Mouse (Mus musculus): ENCODE data around the gene Zfp354b.
A peak's percentile ranks its signal among the peaks of the same experiment; 100 is the strongest.

Gene Zfp354b

DNA sequence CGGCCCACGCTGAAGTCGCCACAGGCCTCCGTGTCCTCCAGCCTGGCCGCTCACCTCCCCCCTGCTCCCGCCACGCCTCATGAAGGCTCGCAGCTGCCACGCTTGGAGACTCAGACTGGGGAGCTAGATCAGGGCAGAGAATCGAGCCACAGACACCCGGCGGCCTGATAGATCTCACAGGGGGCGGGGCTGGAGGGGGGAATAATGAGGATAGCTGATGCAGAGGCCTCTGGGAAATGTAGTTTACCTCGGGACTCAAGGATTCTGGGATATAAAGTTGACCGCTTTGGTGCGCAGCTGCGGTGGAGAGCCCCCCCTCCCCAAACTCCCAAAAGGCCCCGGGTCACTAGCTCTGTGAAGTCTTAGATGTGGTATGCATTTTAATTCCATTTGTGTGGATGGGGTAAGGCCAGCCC, at the start of gene Zfp354b:
Gene Zfp354b, minus strand, starts transcription at position 183 of the 416 bp plus-strand sequence.
- peak; percentile 90 for DNase-seq

DNA sequence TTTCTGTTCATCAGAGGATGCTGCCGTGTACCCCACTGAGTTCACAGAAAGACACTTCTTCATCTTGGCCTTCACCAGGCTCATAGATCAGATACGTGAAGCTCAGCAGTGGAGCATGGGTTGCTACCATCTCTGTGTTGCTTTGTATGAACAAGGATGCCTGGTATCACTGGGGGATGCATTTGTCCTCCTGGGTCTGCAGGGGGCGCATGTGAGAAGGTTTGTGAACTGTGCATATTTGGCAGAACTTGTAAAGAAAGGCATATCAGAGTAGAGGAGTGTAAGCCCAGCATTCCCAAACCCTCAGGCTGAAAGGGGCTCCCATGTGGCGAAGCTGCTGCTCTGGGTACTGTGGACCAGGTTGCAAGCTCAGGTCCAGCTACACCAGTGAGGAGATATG, 45.8 kb upstream of the Zfp354b start:
- DNase-seq, result no peak

DNA sequence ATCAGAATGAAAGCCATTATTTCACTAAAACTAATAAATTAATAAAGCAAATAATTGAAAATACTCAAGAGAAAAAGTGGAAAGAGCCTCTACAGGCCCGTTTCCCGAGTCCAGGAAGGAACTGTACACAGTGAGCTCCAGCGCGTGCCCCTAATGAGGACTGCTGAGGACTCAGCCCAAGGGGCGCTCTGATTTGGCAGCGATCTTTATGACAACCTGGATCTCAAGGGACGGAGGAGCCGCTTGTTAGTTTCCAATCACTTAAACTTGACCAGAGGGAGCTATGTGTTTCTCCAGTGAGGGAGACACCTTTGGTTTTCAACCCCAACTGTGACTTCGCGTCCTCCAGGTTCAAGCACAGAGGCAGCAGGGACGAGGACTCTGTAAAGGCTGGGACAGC, 34.8 kb upstream of the Zfp354b start, which contains the start of gene Olfr1378:
Gene Olfr1378, plus strand, starts transcription at position 301 of the 400 bp plus-strand sequence.
- DNase-seq, result no peak

DNA sequence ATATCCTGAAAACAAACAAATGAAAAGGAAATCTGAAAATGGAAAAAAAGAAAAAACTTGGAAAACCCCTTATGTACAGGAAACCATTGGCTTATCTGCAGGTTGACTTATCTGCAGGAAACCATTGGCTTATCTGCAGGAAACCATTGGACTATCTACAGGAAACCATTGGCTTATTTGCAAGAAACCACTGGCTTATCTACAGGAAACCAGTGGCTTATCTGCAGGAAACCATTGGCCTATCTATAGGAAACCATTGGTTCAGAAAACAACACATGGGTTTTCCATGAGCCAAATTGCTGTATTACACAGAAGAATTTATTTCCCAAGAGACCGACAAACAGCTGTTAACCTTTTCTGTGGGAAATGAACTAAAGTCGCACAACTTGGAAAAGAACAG, 33.5 kb upstream of the Zfp354b start:
- no peak for DNase-seq

DNA sequence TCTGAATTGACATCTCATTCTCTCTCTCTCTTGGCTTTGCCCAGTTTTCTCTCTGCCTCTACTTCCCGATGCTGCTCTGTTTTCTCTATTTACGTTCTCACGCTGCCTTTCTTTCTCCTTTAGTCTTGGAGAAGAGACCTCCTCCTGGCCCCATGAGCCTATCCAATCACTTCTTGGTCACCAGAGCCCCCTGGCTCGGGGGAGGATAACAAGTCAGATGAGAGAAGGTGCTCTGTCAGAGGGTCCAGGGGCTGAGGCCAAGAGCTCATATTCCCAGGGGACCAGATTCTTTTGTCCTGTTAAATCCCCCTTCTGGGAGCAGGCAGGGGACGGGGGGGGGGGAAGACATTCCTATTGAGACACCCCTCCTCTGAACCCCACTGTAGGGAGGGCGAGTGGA, 22.2 kb upstream of the Zfp354b start, which contains the start of gene Prop1:
Gene Prop1, minus strand, starts transcription at position 101 of the 400 bp plus-strand sequence.
- DNase-seq, result no peak

DNA sequence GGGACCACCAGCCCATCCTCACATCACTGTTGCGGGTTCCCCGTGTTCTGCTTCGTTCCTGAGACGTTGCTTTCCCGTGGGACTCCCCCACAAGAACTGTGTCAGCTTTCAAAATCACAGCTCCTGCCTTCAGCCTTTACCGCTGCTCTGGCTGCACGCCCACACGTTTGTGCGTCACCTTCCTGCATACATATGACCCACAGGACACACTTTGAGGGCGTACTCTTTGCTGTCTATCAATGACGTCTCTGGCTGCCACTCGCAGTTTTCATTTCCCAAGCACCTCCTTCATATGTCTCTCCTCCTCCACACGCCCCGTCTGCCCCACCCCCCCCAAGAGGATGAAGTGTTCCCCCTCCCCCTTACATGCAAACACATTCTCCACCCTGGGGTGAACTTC, 20.9 kb upstream of the Zfp354b start:
- no peak for DNase-seq

DNA sequence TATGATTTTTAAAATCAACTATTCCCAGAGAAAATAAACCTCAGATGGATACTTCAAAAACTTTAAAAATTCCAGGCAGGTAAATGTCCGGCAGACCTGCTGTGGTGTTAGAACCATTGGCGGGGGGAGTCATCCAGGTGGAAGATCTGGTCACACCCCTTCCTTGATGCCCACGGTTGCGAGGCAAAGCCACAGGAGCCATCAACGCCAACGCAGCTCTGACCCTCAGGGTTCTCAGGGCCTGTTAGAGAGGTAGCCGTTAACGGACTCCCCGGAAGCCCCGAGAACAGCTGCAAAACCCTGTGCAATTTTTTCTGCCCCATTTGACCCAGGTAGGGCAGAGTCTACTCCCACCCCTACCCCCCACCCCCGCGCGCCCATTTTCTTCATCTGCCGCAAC, 12.1 kb upstream of the Zfp354b start, which contains the start of gene 4933414I15Rik:
Gene 4933414I15Rik, minus strand, starts transcription at position 260 of the 400 bp plus-strand sequence.
- DNase-seq, result no peak

DNA sequence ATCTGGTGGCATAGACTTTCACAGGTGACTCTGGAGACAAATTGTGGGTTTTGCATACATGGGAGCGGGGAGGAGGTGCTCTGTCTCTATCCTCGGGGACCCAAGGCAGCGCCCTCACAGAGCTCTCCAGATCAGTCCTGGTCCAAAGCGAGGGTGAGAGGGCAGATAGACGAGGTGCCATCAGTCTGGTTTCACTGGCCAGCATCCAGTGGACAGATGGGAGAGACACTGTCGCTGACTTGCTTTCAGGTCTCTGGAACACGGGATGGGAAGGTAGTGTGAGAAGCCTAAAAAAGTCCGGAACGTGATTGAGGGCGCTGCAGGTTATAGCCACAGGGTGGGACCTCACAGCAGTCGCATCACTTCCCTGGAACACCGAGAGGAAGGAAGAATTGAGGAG, 11.0 kb upstream of the Zfp354b start:
- no peak for DNase-seq

DNA sequence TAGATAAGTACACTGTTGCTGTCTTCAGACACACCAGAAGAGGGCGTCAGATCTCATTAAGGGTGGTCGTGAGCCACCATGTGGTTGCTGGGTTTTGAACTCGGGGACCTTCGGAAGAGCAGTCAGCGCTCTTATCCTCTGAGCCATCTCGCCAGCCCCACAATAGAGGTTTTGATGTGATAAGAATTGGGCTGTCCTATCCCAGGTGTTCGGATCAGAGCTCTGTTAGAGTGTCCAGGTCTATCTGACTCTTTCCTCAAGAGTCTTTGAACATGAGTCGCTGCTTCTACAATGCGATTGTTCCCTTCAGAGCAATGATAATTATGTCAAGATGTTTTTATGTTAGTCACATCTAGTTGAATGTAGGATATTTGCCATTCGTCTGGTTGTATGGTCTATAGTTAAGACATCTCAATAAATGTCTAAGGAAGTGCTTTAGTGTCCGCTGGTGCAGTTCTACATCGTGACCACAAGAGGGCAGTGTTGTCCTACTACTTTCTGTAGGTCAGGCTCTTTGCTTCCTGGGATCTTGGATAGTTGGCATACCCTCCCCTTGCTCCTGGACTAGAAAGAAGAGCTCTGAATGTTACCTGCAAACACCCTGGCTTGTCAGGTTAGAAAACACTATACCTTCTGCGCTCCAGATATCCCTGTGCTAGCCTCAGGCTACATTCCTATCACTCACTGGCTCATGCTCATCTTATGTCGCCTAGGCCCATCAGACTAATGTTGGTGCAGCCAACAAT, 8.4 kb upstream of the Zfp354b start:
- no peak for DNase-seq

DNA sequence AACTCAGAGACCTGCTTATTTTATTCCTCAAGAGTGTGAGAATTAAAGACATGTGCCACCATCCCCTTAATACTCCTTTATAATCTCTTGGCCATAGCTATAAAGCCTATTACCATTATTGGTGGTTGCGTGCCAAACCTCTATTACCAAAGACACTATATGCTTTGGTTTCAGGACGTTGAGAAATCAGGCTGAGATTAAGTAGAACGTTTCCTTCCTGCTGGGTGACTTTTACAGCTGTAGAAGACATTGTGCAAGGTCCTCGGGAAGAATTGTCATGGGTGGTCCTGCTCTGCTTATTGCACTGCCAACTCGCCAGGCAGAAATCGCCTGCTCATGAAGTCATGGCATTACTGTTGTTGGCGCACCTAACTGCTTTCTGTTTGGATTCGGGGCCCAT, 7.0 kb upstream of the Zfp354b start:
- DNase-seq, result no peak

DNA sequence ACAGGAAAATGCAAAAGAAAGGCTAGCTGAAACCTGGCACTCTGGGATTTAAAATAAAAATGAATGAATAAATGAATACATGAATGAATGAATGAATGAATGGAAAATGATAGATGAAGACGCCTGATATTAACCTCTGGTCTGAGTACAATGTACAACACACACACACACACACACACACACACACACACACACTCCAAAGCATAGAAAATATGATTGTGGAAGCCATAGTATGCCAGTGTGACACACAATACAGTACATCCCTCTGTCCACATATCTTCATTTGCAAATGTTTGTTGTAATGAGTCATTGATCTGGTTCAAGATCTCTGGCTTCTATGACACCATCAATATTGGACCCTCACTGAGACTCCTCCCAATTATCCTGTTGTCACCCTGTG, 607 bp upstream of the Zfp354b start:
- no peak for DNase-seq

DNA sequence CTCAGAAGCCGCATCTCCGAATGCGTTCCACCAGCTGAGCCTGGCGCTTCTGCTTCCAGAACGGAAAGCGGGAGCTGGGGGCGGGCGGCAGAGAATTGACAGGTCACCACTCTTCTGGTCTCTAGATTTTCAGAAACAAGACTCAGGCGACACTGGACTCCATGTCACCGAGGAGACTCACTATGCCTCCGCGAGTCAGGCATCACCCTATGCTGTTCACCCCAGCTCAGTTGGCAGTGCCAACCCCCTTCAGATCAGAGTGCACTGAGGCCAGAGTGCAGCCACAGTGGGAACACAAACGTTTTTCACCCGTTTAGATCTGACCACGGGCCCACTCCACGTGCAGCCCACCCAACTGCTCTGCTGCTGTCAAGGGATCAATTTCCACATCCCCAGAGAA, 412 bp downstream of the Zfp354b start:
- DNase-seq, result no peak

DNA sequence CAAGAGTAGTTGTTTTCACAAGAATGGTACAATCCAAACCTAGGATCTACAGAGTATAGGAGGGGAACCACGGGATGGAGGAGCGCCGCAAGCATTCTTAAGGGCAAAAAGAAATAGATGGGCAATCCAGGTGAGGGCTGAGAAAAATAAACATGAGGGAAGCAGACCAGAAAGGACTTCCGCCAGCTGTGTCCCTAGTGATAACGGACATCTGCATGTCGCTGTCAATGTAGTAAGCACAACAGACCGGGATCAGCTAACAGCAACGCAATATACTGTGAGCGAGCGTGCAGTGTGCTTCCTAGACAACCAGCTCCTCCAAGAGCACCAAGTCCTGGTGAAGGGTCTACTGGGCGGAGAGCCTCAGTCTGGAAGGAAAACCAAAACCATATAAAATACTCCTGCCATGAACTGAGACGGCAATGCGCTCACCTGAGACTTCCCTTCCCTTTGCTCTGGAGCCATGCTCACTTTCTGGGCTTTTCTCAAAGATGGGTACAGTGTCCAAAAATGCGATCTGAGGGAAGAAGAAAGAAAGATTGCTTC, 891 bp downstream of the Zfp354b start:
- no peak for DNase-seq

DNA sequence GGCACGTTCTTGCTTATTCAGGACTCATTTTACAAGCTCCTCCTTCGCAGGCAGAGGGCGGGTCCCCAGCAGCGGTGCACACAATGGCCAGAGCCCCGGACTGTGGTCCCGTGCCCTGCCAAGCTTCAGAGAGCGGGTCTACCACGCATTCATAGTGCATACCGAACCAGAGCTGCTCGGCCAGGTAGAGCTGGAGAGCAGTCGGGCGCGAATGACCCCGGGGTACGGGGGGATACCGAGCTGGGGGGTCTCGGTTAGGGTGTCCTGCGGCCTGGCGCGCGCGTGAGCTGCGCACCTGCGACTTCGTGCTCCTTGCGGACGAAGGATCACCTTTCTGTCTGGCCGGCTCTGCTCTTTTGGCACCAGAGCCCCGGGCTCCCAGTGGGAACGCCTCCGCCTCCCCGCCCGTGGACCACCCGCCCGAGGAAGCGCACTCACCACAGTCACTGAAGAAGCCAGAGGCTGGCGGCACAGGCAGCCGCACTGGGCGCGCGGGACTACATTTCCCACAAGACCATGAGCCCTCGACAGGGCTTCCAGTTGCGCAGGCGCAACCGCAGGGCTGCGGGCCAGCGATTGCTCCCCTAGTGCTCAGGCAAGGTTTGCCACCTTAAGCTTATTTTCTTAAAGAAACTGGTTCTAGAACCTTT, 15.6 kb downstream of the Zfp354b start, which contains the start of gene Zfp2:
Gene Zfp2, minus strand, starts transcription at position 495 of the 650 bp plus-strand sequence.
- peak; percentile 93 for DNase-seq

DNA sequence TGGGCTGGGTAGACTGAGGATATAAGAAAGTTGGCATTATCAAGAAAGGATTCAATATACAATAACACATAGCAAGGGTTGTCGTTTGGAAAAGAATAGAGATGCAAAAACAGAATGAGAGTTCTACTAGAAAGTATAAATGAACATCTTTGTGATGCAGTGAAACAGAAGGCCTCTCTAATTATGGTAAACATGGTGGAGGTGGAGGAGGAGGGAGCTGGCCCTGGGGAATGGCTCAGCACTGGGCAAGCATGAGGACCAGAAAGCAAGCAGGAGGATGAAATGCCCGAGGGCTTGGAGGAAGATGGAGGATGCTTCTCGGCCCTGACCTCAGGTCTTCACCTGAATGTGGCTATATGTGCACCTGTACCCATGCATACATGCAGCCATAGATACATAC, 17.0 kb downstream of the Zfp354b start:
- DNase-seq, result no peak

DNA sequence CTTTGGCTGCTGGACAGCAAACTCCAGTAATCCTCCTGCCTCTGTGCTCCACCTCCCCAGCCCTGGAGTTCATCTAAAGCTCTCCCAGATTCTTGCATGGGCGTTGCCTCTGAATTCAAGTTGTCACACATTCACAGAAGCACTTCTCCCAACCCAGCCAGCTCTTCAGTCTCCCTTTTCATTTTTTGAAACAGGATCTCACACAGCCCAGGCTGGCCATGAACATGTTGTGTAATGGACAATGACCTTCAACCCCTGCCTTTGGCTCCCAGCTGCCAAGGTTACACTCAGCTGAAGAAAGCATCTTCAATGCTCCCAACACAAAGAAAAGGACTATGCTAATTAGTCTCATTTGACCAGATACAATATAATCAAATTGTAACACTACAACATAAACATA, 18.1 kb downstream of the Zfp354b start:
- no peak for DNase-seq

DNA sequence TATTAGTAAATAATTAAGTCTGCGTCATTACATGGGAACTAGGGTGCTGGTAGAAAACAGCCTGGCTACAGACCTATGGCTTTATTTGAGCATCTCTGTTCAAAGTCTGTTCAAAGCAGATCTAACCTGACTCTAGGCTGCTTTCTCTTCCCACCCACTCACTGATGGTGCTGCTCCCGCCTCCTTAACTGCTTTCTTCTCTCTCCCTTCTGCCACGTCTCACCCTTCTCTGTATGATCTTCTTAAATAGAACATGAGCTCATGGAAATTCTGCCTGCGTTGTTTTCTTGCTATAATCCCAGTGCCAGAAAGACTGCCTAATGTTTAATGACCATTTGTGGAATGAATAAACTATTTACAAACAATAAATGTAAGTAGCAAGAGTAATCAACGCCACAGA, 23.3 kb downstream of the Zfp354b start:
- DNase-seq, result no peak

DNA sequence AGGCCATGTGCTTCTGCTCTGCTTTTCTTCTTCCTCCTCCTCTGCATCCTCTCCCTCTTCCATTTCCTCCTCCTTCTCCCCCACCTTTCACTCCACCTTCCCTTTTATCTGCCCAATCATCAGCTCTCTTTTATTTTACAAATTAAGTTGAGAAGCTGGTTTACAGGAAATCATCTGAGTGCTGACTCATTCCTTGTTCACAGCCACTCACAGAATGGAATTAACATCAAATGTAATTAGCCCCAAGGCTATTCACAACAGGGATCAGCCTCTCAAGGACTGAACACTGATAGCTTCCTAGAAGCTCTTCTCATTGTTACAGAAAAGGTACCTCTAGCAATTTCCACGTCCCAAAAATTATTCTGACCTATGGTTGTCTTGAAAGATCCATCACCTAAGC, 34.1 kb downstream of the Zfp354b start:
- DNase-seq, result no peak

DNA sequence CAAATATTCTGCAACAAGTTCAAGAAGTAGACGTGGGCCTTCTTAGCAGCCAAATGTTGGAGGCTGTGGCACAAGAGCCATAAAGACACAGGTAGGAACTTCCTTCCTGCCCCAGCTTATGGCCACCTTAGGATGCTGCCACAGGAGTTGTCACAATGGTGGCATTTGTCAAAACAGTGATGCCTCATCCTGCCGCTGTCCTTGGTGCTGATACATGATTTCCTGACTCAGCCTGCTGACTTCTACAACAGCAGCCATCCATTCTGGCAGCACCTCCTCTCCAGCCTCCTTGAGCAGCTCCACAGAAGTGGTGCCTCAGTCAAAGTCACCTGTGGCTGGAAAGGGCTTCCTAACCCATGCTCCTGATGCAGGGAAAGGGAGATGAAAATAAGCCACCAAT, 39.0 kb downstream of the Zfp354b start:
- DNase-seq, result no peak

DNA sequence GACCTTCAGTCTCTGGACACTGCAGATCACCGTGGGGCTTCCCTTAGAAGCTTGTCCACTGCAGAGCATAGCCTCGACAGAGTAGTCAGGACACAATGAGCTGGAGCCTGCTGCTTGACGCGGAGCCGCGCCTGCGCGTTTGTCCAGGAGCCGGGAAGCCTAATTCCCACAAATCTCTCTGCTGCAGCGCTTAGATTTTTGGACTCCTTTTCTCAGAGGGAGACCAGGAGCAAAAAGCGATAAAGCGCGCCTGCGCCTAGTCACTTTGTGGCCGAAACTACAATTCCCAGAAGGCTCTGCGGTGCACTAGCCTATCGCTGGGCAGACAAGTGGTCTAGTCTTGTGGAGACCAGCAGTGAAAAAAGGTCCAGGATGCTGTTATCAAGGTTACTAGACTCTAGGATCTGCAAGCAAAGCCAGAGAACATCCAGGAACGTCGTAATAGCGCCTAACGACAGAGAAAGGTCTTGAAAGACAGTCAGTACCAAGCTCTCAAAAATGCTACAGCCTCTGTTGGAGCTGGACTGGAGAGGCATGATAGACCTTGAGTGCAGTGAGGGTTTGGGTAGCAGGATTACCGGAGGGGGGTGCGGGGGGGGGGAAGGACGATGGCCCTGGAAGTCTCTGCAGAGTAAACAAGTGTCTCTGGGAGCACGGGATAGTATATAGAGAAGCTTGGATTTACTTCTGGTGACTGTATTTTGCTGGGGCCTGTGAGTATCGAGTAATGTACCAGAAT, 43.9 kb downstream of the Zfp354b start, which contains the start of gene Zfp454:
Gene Zfp454, minus strand, starts transcription at position 262 of the 739 bp plus-strand sequence.
- peak; percentile 96 for DNase-seq

DNA sequence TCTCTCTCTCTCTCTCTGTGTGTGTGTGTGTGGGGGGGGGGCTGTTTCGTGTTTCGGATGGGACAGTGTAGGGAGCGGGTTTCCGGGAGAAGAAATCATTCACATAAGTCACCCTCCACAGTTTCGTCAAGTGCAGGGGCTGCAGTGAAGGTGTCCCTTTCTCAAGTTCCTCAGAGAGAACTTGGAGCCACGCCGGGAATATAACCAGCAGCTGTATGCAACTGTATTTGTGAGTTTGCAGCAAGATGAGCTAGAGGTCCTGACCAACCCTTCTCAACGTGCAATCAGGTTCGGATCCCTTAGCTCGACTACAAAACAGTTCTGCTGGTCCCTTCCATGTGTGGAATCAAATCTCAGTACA, 44.5 kb downstream of the Zfp354b start:
- DNase-seq, result no peak

DNA sequence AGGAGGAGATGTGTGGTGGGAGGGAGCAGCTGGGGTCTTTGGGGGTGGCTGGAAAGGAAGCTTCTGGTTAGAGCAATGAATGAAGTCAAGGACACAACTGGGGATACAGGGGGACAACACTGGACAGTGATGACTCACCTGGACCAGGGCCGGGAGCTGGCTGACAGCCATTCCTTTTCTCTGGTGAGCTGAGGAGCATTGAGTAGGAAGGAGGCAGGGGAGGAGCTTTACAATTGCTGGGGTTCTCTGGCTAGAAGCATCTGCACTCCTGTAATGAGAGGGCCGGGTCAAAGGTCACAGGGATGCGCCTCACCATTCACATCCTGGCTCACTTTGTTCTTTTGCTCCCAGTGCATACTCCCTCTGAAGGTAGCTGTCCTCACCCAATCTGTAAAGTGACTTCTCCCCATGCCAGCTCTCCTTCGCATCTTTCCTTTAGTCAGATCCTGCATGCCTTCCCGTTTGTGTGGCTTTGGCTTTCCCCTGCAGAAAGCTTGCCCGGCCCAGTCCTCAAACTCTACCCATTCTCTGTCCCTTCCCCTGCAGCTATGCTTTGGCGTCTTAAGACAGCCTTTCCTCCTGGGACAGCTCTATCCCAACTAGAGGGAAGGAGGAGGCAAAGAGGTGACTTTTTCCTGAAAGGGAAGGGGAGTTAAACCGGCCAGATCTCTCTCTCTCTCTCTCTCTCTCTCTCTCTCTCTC, 45.1 kb downstream of the Zfp354b start:
- peak; percentile 41 for DNase-seq

DNA sequence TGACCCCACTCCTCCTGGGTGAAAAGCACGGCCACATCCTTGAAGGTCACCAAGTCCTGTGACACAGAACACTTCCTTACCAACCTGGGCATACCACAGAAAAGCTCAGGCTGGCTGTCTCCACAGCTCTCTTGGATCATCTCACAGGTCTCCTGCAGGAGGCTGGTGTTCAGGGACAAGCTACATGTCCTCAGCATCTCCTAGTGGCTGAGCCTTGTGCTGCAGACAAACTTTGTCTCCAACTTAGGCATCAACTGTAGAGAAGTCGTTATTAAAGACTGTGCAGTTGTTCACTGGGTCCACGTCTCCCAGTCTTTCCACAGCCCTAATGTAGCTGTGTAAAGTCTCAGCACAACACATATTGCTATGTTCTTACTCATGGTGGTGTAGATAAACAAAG, 47.7 kb downstream of the Zfp354b start:
- no peak for DNase-seq
